Comparison of ENCODE assay signal across 15 mouse cellular contexts in genomic region chr19:17357391-17357790, GRCm38 (mm10).
"Had no signal": no experiment of that assay in that cellular context is flagged by ENCODE, and none has a peak within 500 bp of the region (broad histone marks: within the 10 kb centered on the region; RNA-seq: fewer than 3 reads in every experiment).

No protein-coding gene starts in this region.

- H3K36me3 ChIP-seq: hindbrain, embryonic 15.5 days; limb, embryonic 15.5 days; midbrain, embryonic 15.5 days; neural tube, embryonic 13.5 days had no signal

- H3K4me3 ChIP-seq: midbrain, embryonic 15.5 days; neural tube, embryonic 13.5 days had no signal

- H3K27me3 ChIP-seq: limb, embryonic 15.5 days had no signal

- H3K27ac ChIP-seq: hindbrain, embryonic 15.5 days; limb, embryonic 15.5 days; midbrain, embryonic 15.5 days; neural tube, embryonic 13.5 days had no signal

- DNase-seq: layer of hippocampus, adult 9-11 months; layer of hippocampus, postnatal 36 days; lung, adult 2 months; lung, postnatal 36 days; retina, postnatal 1 day; right cerebral cortex, postnatal 4 days; spleen, adult 18-20 months; thymus, adult 18-20 months; thymus, postnatal 14 days had no signal

- H3K9me3 ChIP-seq: hindbrain, embryonic 15.5 days; limb, embryonic 15.5 days; midbrain, embryonic 15.5 days; neural tube, embryonic 13.5 days had no signal

- ATAC-seq: intestine, postnatal 0 days; lung, postnatal 0 days; midbrain, embryonic 15.5 days had no signal

- H3K9ac ChIP-seq: hindbrain, embryonic 15.5 days; limb, embryonic 15.5 days; midbrain, embryonic 15.5 days; neural tube, embryonic 13.5 days had no signal
